In genomic region chr9:111289832-111290339, GRCm38 (mm10) we compare ENCODE assay signal across 8 mouse cellular contexts. TPM values are rescaled to one million over a fixed set of nuclear protein-coding genes. Genes with fewer than 3 reads are reported as not detected.
A peak's percentile ranks its signal among the peaks of the same experiment; 100 is the strongest.
DNase-seq lines count a peak whose midpoint lies in the region; ATAC-seq lines count a peak whose summit lies in the region.

No protein-coding gene starts in this region.

- no peak overlapping the region for H3K4me3 ChIP-seq in hindbrain, embryonic 16.5 days (ENCODE audit: low read length)

- no peak overlapping the region; the same call in 1 of the 2 replicates for H3K9ac ChIP-seq in hindbrain, embryonic 16.5 days (ENCODE audit: low read depth, low read length)

- DNase-seq in T-cell, adult 2 months (ENCODE audit: low spot score): peak; percentile 87
- peak; percentile 87 to 96 for DNase-seq in cerebellum, postnatal 36 days
- peak; percentile 90 for DNase-seq in gastrocnemius, adult 18-20 months (ENCODE audit: low spot score)
- DNase-seq in left cerebral cortex, adult 18-20 months (ENCODE audit: low spot score in 2 of 2): peak; percentile 92 to 94
- peak; percentile 89 to 94 for DNase-seq in lung, postnatal 4 days
- DNase-seq in retina, postnatal 1 day: peak; percentile 90
- peak; percentile 90 for DNase-seq in thymus, postnatal 4 days

- H3K36me3 ChIP-seq in hindbrain, embryonic 16.5 days (ENCODE audit: control insufficient read depth, insufficient read depth, low read length): no peaks in the 10 kb centered on the region

- H3K4me1 ChIP-seq in hindbrain, embryonic 16.5 days (ENCODE audit: control insufficient read depth, insufficient read depth, low read depth, low read length): peaks cover 4% of the 10 kb centered on the region

- no peaks in the 10 kb centered on the region for H3K9me3 ChIP-seq in hindbrain, embryonic 16.5 days (ENCODE audit: control insufficient read depth, low read length)

- H3K4me2 ChIP-seq in hindbrain, embryonic 16.5 days (ENCODE audit: low read length): peak overlapping the region; percentile 33

- peak; percentile 63 for ATAC-seq in hindbrain, embryonic 16.5 days

- WGBS in hindbrain, embryonic 16.5 days: 13% methylated on average over 21 of the region's 21 CpGs

- H3K27me3 ChIP-seq in hindbrain, embryonic 16.5 days (replicated peaks; ENCODE audit: control insufficient read depth, insufficient read depth, low read length): no peaks in the 10 kb centered on the region

- H3K27ac ChIP-seq in hindbrain, embryonic 16.5 days (ENCODE audit: low read depth, low read length): no peak overlapping the region

RNA-seq across cellular contexts. Expression of gene Epm2aip1, which starts 18.2 kb away (rescaled TPM):
- total RNA-seq in gastrocnemius, adult 18-20 months (2021): 10 to 100 TPM; 19.7 to 20.4 TPM
- polyA plus RNA-seq in hindbrain, embryonic 16.5 days (2015; fragmentation: Nextera tagmentation; extraction: Ambion mirVana): 46.2 and 60.4 TPM in 2 replicates
- total RNA-seq in left cerebral cortex, adult 18-20 months (2021): 10 to 100 TPM; 87.2 to 87.9 TPM

RNA-seq across cellular contexts. Expression of gene Mlh1, which starts 18.3 kb away (rescaled TPM):
- 1 to 10 TPM; 5.4 to 6.4 TPM for total RNA-seq in gastrocnemius, adult 18-20 months (2021)
- polyA plus RNA-seq in hindbrain, embryonic 16.5 days (2015; fragmentation: Nextera tagmentation; extraction: Ambion mirVana): 25.5 and 29.2 TPM in 2 replicates
- 10 to 100 TPM; 17.1 to 17.3 TPM for total RNA-seq in left cerebral cortex, adult 18-20 months (2021)

RNA-seq across cellular contexts. Expression of gene Trank1, which starts 21.7 kb away (rescaled TPM):
- total RNA-seq in gastrocnemius, adult 18-20 months (2021): under 1 TPM; 0.02 to 0.07 TPM
- 11.6 TPM in 2 replicates for polyA plus RNA-seq in hindbrain, embryonic 16.5 days (2015; fragmentation: Nextera tagmentation; extraction: Ambion mirVana)
- 100 to 1,000 TPM; 277 to 278 TPM for total RNA-seq in left cerebral cortex, adult 18-20 months (2021)

Comparison
In these comparisons a context has a peak if more than half of its experiments do, and no peak if none do; other contexts are left out.
1. RNA of gene Epm2aip1, which starts 18.2 kb away (total RNA-seq): 87.2 to 87.9 TPM in left cerebral cortex, adult 18-20 months; 19.7 to 20.4 TPM in gastrocnemius, adult 18-20 months; every median in the first group is over 4 times any median in the second.
2. RNA of gene Trank1, which starts 21.7 kb away (total RNA-seq): 277 to 278 TPM in left cerebral cortex, adult 18-20 months; 0.02 to 0.07 TPM in gastrocnemius, adult 18-20 months; every median in the first group is over 100 times any median in the second.
3. Peak in every context shown above with its lines, with median percentiles within 50 percentile points of each other: DNase-seq.